Mouse (Mus musculus) cerebellum, postnatal 10 days (tissue): ENCODE measurements around the gene Crim1.
A peak's percentile ranks its signal among the peaks of the same experiment; 100 is the strongest.
"Not testable (repeated sequence)": the region's sequence is repeated elsewhere in the genome, so short reads cannot be mapped to it uniquely, and the experiment has no call there.

Source experiments
- DNase-seq, 2 experiments: peaks; one replicate each; pipeline ENCODE4 v3.0.0; 2021; ENCODE audit warnings: mixed read lengths in 2 of 2

Gene Crim1

GRCm38 (mm10) chr17:78253587-78253986 is 53.5 kb downstream of the Crim1 start:
- DNase-seq: not testable (repeated sequence)

GRCm38 (mm10) chr17:78254256-78254655 is 54.2 kb downstream of the Crim1 start:
- peak; percentile 35 to 50 for DNase-seq

DNA sequence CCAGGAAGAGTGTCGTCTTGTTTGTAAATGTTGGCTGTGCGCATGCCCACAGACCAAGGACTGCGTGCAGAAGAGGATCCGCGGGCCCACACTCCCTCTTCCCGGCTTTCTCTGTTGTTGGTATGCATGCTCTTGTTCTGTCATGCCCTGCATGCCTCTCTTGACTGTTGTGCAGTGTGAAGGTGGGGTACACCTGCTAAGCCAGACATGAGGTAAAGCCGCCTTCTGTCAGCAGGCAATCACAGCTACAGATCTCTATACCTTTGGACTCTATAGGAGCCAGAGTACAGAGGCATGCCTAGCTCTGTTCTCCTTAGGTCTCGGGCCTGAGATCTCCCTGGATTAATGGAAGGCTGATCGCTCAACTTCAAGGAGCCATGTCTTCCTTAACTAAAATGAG is 55.7 kb downstream of the Crim1 start:
- DNase-seq: no peak

DNA sequence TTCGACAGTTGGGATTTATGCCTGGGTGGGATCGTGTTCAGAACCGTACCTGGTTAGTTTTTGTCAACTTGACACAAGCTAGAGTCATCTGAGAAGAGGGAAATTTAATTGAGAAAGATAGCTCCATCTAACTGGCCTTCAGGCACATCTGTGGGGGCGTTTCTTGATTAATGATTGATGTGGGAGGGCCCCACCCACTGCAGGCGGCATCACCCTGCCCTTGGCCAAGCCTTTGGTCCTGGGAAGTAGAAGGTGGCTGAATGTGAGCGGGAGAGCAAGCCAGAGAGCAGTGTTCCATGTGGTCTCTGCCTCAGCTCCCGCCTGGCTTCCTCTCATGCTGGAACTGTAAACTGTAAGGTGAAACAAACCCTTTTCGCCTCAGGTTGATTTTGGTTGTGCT is 56.5 kb downstream of the Crim1 start:
- DNase-seq: no peak

DNA sequence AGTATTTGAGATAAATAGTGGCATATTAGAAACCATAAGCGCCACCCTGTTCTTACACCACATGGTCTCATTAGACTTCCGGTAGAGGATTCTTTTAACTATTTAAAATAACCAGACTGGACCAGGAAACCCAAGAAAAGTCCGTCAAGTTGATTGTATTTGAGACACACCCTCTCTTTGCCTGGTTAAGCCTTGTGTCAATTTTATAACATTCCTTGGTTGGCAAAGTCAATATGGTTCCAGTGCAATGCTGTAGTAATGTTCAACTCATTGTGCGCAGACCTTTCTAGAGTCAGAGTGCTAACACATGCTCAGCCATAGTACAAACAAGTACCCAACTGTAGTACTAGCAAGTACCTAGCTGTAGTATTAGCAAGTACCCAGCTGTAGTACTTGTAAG is 61.6 kb downstream of the Crim1 start:
- no peak for DNase-seq

DNA sequence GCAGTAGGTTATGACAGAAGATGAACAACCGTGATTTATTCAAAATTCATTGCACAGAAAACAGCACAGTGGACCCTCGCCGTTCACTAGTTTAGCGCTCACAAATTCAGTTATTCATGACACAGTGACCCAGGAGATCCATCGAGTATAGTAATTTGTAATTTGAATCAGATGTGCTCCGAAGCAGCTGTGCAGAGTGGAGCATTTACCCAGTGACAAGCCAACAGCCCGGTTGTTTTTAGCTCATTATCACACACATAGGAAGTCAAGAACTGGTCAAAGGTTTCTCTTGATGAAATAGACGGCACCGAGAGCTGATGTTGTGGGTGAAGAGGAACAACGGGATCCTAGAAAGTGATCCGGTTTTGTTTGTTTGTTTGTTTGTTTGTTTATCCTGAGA is 64.1 kb downstream of the Crim1 start:
- DNase-seq: no peak

GRCm38 (mm10) chr17:78265135-78265534 is 65.1 kb downstream of the Crim1 start:
- no peak for DNase-seq

- DNase-seq: no peak
These were observed 66.2 kb downstream of the Crim1 start for GRCm38 (mm10) chr17:78266271-78266670.

DNA sequence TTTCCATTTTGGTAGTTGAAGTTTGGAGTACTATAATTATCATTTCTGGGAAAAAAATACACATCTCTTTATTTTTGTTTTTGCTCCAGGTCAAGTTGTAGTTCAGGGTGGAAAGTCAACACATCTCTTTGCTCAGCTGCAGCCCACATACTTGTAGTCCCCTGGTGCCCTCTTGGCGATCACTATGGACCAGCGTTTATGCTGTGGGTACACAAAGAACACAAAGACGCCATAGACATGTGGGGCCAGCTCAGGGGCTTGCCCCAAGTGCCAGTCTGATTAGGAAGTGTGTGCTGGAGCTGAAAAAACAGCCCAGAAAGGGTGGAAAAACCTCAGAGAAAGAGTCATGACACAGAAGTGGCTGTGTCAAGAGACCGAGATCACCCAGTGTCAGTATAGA is 68.5 kb downstream of the Crim1 start:
- DNase-seq: no peak

- DNase-seq: no peak
These were observed 69.3 kb downstream of the Crim1 start for GRCm38 (mm10) chr17:78269311-78269710.

DNA sequence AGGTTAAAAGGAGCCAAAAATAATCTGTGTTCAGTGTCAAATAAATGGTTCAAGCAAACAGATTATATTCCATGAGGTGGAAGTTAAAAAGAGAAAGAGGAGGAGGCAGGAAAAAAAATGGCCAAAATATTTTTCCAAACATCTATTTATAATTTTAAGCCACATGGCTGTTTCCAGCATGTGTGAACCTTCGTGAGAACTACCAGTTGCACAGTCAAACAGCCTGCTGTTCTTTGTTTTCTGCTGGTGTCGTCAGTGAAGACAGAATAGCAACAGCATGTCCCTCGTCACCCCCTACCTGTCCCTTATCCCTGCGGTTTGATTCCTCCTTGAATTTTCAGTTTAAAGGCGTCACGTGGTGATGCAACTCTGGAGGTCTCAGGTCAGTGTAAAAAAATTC is 70.0 kb downstream of the Crim1 start:
- no peak for DNase-seq

GRCm38 (mm10) chr17:78271731-78272130 is 71.7 kb downstream of the Crim1 start:
- DNase-seq: peak in 1 of 2 experiments; percentile 16

DNA sequence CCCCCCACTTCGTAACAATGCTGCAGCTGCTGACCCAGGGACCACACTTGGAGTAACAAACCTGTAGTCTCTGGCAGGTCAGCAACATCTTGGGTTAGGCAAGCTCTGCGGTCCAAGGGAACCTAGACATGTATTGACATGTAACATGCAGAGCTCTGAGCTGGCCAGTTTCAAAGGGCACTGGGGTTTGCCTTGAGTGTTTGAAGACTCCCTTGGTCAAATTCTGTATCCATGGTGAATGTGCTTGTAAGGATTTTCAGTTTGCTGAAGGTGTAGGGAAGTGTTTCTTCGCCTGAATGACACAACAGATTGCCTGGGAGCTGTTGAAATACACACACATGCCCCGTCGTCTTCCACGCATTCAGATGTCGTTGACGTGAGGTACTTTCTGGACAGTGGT is 72.1 kb downstream of the Crim1 start:
- no peak for DNase-seq

DNA sequence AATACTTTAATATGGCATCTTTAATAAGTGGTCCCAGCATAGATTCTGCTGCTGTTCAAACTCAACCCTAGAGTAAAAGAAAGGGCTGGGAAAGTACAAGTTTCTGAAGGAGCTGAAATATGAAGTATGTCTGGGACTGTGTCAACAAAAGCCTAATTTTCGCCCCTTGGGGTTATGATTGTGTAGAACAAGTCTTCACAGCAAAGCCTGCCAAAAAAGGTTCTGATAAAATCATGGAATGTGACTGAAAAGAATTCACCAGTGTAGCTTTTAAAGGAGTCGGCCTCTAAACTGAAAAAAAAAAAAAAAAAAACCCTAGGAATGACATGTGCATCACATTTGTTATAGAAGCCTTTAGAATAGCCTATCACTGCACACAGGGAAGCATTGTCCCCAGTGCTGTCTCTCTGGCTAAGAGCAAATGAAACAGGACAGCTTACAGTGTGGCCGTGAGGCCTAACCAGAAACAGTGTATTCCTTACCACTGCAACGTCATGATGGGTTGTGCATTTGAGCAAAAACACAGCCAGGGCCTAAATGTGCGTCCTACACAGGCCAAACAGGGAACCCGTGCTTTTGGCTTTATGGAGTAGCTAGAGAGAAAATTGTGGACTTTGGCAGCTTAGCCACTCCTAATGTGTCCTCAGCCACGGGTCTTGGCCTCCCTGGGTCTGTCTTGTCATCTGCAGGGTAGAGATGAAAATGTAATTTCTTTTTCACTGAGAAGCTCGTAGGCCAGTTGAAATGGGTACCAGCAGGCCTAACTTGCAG is 72.8 kb downstream of the Crim1 start:
- peak in 1 of 2 experiments; percentile 9 for DNase-seq

- DNase-seq: no peak
These were observed 73.8 kb downstream of the Crim1 start for GRCm38 (mm10) chr17:78273875-78274274.

DNA sequence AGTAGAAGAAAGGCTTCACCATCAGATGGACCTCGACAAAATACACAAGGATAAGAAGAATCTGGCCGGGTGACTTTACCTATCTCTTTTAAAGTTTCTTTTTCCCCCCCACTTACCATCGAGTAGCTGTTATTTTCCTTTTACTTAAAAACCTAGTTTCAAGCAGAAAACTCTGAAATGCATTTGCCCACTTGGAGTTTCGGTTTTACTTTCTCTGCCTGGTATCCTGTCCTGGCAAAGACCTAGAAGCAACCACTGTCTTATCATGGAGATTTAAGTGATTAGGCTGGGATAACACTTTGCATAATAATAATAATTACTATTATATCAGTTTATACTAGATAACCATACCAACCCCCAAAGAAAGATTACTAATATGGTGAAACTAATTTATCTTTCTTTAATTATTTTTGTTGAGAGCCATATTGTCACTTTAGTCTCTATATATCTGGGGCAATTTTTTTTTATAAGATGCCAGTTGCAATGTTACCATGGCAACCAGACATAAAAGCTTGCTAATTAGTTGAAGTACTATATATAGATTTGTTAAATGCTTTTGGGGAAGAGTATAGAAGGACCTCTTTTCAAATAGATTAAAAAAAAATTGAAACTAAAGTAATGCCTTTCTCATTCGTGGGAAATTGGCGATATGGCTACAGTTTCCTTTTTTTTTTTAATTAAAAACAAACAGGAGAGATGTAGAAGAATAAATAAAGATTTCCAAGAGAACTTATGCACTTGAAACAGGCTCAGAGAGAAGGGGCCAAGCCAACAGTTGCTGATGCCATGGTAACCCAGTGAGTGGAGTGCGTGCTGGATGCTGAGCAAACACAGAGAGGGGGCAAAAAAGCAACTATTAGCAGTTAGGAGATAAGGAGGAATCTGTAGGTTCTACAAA is 74.8 kb downstream of the Crim1 start:
- DNase-seq: no peak

GRCm38 (mm10) chr17:78275507-78275813 is 75.4 kb downstream of the Crim1 start:
- no peak for DNase-seq

- DNase-seq: no peak
These were observed 79.1 kb downstream of the Crim1 start for GRCm38 (mm10) chr17:78279191-78279590.

DNA sequence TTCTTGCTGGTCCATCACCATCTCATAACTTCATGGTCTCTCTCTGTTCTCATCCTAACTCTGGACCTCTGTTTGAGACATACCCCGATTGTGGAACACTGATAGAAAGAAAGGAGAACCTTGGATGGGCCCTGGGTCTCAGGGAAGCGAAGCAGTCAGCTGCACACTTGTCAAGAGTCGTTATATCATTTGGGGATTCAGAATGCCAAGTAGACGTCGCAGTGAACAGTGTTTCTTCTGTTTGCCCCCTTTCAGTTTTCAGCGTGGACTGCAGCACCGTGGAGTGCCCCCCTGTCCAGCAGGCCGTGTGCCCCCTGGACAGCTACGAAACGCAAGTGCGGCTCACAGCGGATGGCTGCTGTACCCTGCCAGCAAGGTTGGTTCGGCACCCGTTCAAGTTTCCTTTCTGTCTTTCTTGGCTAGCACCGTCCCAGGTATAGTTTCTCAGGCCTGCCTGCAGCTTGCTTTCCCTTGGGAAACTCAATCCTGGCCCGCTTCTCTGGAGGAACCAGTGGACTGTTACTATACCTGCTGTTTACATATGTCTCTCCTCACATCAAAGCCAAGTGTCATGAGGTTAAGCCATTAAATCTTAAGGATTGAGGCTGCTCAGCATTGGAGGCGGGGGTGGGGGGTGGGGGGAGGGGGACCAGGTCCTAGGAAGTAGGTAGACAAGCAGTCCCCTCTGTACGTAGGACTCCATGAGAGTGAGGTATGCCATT is 81.1 kb downstream of the Crim1 start:
- peak; percentile 45 to 57 for DNase-seq

DNA sequence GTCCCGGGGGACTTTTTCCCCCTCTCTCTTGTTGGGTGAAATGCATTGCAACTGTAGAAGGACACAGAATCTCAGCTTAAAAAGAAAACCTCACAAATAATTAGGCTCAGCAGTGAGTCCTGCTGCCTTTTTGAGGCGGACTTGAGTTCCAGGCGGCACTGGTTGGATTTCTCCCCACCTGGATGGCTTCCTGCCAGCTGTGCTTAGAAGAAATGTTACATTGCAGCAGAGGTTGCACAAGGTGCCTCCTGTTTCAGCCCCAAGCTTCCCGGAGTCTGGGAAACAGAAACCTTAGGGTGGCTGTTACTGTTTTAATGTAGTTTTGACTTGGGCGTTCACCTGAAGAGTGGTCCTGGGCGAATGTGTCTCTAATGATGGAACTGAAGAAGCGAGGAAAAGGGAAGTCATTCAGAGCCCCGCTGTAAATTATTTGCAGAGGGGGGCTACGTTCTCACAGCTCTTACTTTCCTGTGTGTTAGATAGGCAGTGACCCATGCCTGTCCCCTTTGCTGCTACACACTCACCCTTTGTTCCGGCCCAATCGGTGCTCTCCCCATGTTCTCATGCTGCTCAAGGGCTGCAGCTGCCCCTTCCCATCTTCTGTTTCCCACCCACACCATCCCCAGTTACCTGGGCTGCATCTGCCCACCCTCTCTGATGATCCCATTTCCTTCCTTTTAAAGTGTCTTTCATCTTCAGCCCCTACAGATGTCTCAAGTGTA is 83.4 kb downstream of the Crim1 start:
- DNase-seq: peak in 1 of 2 experiments; percentile 13

- DNase-seq: no peak
These were observed 86.0 kb downstream of the Crim1 start for GRCm38 (mm10) chr17:78286021-78286420.

DNA sequence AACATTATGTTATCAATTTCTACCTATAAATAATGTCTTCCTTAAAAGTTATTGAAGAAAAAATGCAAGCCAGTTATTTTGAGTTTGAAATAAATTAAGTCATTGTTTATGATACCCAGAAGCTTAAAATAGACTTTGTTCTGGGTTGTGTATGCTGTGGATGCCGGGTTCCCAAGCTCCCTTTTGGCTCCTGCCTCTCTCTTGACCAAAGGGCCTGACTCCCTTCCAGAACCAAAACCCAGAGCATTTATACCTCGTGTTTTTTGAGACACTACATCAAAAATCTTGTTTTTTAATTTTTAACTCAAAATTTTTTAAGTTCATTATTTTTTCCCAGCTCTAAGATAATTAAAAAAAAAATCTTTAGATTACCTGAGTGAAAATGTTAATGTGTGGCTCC is 87.3 kb downstream of the Crim1 start:
- DNase-seq: no peak
